Mouse (Mus musculus) kidney, postnatal 0 days (tissue): ENCODE data around the gene Fem1a. TPM values are rescaled to one million over a fixed set of nuclear protein-coding genes. Genes with fewer than 3 reads are reported as not detected.

Experiments used
- ATAC-seq: fragments of 200-750 bp; cut with Nextera tagmentation; replicated peaks from 2 replicates; pipeline ENCODE4 v1.8.0; 2017; ENCODE audit warnings: low read depth, moderate number of reproducible peaks, moderate TSS enrichment, moderate library complexity; ENCODE audit not compliant: low FRiP score
- DNase-seq: peaks from one replicate; pipeline ENCODE4 v3.0.0-alpha.2; 2016; ENCODE audit warnings: low spot score
- H3K27ac ChIP-seq: fragments of 300-500 bp; sonication (generic); 2 replicates; pipeline ENCODE4 v1.5.1; 2014; ENCODE audit warnings: mild to moderate bottlenecking
- H3K27me3 ChIP-seq: fragments of 300-500 bp; sonication (generic); 2 replicates; pipeline ENCODE4 v1.6.1; 2014; ENCODE audit warnings: low read length, mixed read lengths; ENCODE audit not compliant: insufficient read depth
- H3K36me3 ChIP-seq: fragments of 300-500 bp; sonication (generic); 2 replicates; pipeline ENCODE4 v1.6.1; 2014; ENCODE audit warnings: low read length, mixed read lengths; ENCODE audit not compliant: insufficient read depth
- H3K4me1 ChIP-seq: fragments of 300-500 bp; sonication (generic); replicated peaks from 2 replicates; pipeline ENCODE4 v1.6.1; 2014; ENCODE audit warnings: antibody characterized with exemption, low read length, mixed read lengths; ENCODE audit not compliant: insufficient read depth
- H3K4me2 ChIP-seq: fragments of 300-500 bp; sonication (generic); 2 replicates; pipeline ENCODE4 v1.6.1; 2014; ENCODE audit warnings: mild to moderate bottlenecking, low read length, moderate library complexity, mixed read lengths
- H3K4me3 ChIP-seq: fragments of 300-500 bp; sonication (generic); replicated peaks from 2 replicates; pipeline ENCODE4 v1.5.1; 2014; ENCODE audit warnings: low read depth, low read length
- H3K9ac ChIP-seq: fragments of 300-500 bp; sonication (generic); 2 replicates; pipeline ENCODE4 v1.6.1; 2014; ENCODE audit warnings: low read depth, low read length
- H3K9me3 ChIP-seq: fragments of 300-500 bp; sonication (generic); replicated peaks from 2 replicates; pipeline ENCODE4 v1.6.1; 2016; ENCODE audit warnings: low read length, inconsistent platforms, mixed read lengths
- CTCF ChIP-seq: IDR thresholded peaks from 2 replicates; pipeline ENCODE4 v1.5.1; 2016; ENCODE audit warnings: antibody characterized with exemption, low read depth, mild to moderate bottlenecking, moderate library complexity
- WGBS: fragments of 180-500 bp; shearing (Covaris S2); extraction: QIAGEN DNeasy Blood & Tissue Kit; methylation state at CpG from one replicate; pipeline ENCODE4 v1.1.7; 2014; 5-methylcytosine and 5-hydroxymethylcytosine counted together
- polyA plus RNA-seq: library from polyadenylated mRNA; unstranded; fragments of >200 nt; fragmentation: Nextera tagmentation; extraction: Ambion mirVana; gene quantifications from 2 replicates; pipeline ENCODE4 v1.2.1, GENCODE M21; 2015

Gene Fem1a
- polyA plus RNA-seq, 1 experiment from 2014 or later, result 11.7 TPM

DNA sequence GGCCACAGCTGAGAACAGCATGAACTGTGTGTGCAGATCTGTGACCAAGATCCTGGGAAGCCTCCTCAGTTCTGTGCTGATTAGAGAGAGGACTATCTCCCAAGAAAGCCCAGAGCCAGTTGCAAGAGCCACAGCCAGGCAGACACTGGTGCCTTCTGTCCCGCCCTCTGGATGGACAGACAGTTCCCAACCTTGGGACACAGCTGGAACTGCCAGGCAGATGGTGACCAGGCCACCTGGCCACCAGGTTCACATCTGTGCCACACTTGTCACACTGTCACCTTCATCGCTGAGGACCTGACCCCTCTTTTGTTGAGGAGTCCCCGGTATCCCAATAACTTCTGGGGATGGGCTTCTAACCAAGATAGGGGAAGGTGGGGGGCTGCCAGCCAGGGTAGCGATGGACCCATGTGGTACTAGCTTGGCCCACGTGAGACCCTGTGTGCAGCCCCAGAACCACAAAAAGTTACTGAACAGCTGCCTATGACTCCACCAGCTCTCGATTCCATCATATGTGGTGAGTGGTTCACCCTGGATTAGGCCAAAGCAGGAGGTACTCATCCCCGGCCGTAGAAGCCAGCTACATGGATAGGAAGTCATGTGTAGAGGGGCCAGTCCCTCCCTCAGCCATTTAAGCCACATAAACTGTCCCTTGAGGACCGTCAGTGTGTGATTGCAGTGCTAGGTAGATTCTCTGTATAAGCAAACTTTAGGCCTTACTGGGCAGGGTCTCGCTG, 2.9 kb downstream of the Fem1a start:
- no peak for ATAC-seq
- no peaks in the 10 kb centered on the region for H3K27me3 ChIP-seq
- peaks cover 31% of the 10 kb centered on the region; the same call in 1 of the 2 replicates for H3K36me3 ChIP-seq

DNA sequence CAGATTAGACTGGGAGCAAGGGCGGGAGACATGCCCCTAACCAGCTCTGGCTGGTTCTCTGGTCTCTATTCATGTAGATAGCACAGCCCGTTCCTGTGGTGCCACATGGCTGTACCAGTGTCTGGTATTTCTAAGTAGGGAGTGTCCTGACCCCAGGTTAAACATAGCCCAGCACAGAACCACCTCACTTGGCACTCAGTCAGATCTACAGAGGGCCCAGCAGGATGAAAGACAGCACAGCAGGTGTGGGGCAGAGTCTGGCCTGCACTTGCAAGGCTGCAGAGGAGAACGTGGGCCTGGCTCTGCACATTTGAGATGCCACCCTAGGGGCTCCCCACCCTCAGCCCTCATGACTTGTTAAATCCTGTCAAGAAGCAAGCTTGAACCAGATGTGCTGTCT, 4.6 kb downstream of the Fem1a start:
- 76% methylated on average over 3 of the region's 3 CpGs for WGBS
- ATAC-seq, result no peak
- Histone ChIP-seq H3K4me1 (peaks cover 17% of the 10 kb centered on the region; the same call in 1 of the 2 replicates), H3K4me2 (no peak overlapping the region), H3K9ac (no peak overlapping the region), H3K9me3 (no peaks in the 10 kb centered on the region), H3K27me3 (no peaks in the 10 kb centered on the region), H3K4me3 (no peak overlapping the region), H3K27ac (no peak overlapping the region), H3K36me3 (peaks cover 31% of the 10 kb centered on the region; the same call in 1 of the 2 replicates)
- no peak for DNase-seq
- TF ChIP-seq CTCF, result no peak

More for the DNA sequence above, 2.9 kb downstream of the Fem1a start:
- Histone ChIP-seq H3K9ac (peak overlapping the region; percentile 35; the same call in 1 of the 2 replicates), H3K9me3 (no peaks in the 10 kb centered on the region), H3K27ac (no peak overlapping the region), H3K4me3 (no peak overlapping the region), H3K4me1 (peaks cover 17% of the 10 kb centered on the region; the same call in 1 of the 2 replicates), H3K4me2 (no peak overlapping the region)
- DNase-seq, result no peak
- no peak for TF ChIP-seq CTCF
- 87% methylated on average over 10 of the region's 10 CpGs for WGBS

GRCm38 (mm10) chr17:56262645-56263094, 6.1 kb downstream of the Fem1a start:
- WGBS, result 84% methylated on average over 3 of the region's 3 CpGs
- no peak for ATAC-seq
- no peak for DNase-seq
- Histone ChIP-seq H3K4me1 (peaks cover 14% of the 10 kb centered on the region; the same call in 1 of the 2 replicates), H3K4me3 (no peak overlapping the region), H3K4me2 (no peak overlapping the region), H3K9ac (no peak overlapping the region), H3K27me3 (no peaks in the 10 kb centered on the region), H3K27ac (no peak overlapping the region), H3K9me3 (no peaks in the 10 kb centered on the region), H3K36me3 (peaks cover 31% of the 10 kb centered on the region; the same call in 1 of the 2 replicates)
- TF ChIP-seq CTCF, result no peak

GRCm38 (mm10) chr17:56264020-56264419, 7.4 kb downstream of the Fem1a start:
- H3K27ac ChIP-seq, result no peak overlapping the region
- H3K27me3 ChIP-seq, result no peaks in the 10 kb centered on the region
- peak; percentile 81 for TF ChIP-seq CTCF
- no peak overlapping the region for H3K4me2 ChIP-seq
- ATAC-seq (peak; percentile 52), DNase-seq (peak; percentile 82)
- H3K36me3 ChIP-seq, result peaks cover 23% of the 10 kb centered on the region; the same call in 1 of the 2 replicates
- no peaks in the 10 kb centered on the region for H3K9me3 ChIP-seq
- no peak overlapping the region for H3K4me3 ChIP-seq
- 0 out of 2 replicates have a peak, but pooled peaks cover 8% of the 10 kb centered on the region for H3K4me1 ChIP-seq
- 23% methylated on average over 8 of the region's 8 CpGs for WGBS
- H3K9ac ChIP-seq, result no peak overlapping the region

DNA sequence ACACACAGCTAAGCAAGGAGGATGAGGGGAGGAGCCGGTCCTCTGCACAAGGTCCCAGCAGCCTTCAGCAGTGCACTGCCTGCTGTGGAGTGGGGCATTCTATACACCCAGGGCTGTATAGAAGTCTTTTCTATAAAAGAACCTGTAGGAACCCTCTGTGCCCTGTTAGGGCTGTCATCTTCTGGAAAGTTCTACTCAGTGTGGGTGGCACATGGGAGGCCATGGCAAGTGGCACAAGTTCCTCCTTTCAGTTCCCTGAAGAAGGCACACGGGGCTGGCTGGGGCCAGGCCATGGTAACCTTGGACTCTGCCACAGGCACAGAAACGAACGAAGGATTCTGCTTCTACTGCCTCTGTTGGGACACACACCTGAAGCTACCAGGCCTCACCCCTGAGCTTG, 8.4 kb downstream of the Fem1a start:
- Histone ChIP-seq H3K4me3 (no peak overlapping the region), H3K4me2 (no peak overlapping the region), H3K9ac (no peak overlapping the region), H3K27ac (no peak overlapping the region), H3K4me1 (0 out of 2 replicates have a peak, but pooled peaks cover 4% of the 10 kb centered on the region), H3K9me3 (no peaks in the 10 kb centered on the region), H3K36me3 (peaks cover 16% of the 10 kb centered on the region; the same call in 1 of the 2 replicates), H3K27me3 (no peaks in the 10 kb centered on the region)
- 94% methylated on average over 4 of the region's 4 CpGs for WGBS
- TF ChIP-seq CTCF, result no peak
- DNase-seq, result no peak
- no peak for ATAC-seq

DNA sequence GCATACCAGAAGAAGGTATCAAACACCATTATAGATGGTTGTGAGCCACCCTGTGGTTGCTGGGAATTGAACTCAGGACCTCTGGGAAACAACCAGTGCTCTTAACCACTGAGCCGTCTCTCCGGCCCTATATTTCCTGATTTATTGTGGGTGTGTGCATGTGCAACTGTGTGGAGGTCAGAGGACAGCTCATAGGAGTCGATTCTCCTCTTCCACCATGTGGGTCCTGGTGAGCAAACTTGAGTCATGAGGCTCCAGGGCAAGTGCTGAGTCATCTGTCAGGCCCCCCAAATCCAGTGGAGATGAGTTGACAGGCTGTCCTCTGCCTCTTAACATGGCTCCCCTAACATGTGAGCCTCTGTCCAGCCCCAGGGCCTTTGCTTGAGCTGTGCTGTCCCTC, 9.3 kb downstream of the Fem1a start:
- TF ChIP-seq CTCF, result no peak
- Histone ChIP-seq H3K27ac (peak overlapping the region; percentile 13; the same call in 1 of the 2 replicates), H3K9ac (no peak overlapping the region), H3K4me3 (no peak overlapping the region), H3K27me3 (no peaks in the 10 kb centered on the region), H3K36me3 (0 out of 2 replicates have a peak, but pooled peaks cover 7% of the 10 kb centered on the region), H3K4me1 (no peaks in the 10 kb centered on the region), H3K4me2 (no peak overlapping the region), H3K9me3 (no peaks in the 10 kb centered on the region)
- 65% methylated on average over 3 of the region's 3 CpGs for WGBS
- DNase-seq, result no peak
- ATAC-seq, result no peak
